Mouse (Mus musculus): Measurements from ENCODE around the gene Hist1h3c. TPM values are rescaled to one million over a fixed set of nuclear protein-coding genes. Genes with fewer than 3 reads are reported as not detected.
A peak's percentile ranks its signal among the peaks of the same experiment; 100 is the strongest.

The Hist1h3c gene
- polyA plus RNA-seq, 1 experiment, result 3.6 TPM

DNA sequence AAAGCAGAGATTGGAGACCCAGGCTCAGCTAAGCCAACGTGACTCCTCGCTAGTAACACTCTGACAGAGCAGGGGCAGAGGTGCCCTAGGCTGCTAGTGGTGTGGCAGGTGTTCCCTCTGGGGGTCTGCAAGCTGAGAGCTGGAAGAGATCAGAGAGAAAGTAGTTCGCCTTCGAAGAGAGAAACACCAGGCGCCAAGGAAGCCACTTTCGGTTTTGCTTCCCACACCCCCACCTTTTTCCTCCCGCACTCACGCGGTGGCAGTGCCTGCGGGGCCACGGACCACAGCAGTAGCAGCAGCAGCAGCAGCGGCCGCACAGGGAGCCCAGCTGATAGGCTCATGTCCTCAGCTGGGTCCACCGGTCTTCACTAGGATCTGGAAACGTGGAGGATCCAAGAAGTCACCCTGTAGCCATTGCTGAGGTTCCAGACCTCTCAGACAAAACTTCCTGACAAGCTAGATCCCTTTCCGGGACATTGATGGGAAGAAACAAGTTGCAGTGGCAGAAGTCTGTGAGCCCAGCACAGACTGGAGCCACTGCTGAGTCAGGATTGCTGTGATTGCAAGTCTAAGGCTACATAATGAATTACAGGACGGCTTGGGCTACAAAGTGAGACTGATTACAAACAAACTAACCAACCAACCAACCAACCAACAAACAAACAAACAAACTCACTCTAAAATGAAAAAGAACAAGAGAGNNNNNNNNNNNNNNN is 34.9 kb downstream of the Hist1h3c start, which contains the start of gene Hfe:
Hfe (minus strand) TSS at position 481 of the 716 bp plus-strand sequence.
- Histone ChIP-seq H3K4me1 (ENCODE audit: control insufficient read depth, insufficient read depth, low read length) (no peaks in the 10 kb centered on the region), H3K9me3 (replicated peaks; ENCODE audit: control insufficient read depth, insufficient read depth, low read length, poor library complexity, severe bottlenecking) (no peaks in the 10 kb centered on the region), H3K36me3 (ENCODE audit: control insufficient read depth, insufficient read depth, low read length, poor library complexity, severe bottlenecking) (no peaks in the 10 kb centered on the region), H3K27me3 (ENCODE audit: control insufficient read depth, insufficient read depth, low read length, poor library complexity, severe bottlenecking) (peaks cover 4% of the 10 kb centered on the region; the same call in 1 of the 2 replicates), H3K9ac (ENCODE audit: low read depth, poor library complexity, severe bottlenecking) (peak within 1 kb of the TSS; percentile 24; the same call in 1 of the 2 replicates), H3K27ac (ENCODE audit: insufficient read depth, low read length) (no peak within 1 kb of the TSS), H3K4me3 (ENCODE audit: low read depth, low read length) (peak within 1 kb of the TSS; percentile 10; the same call in 1 of the 2 replicates)
- TF ChIP-seq POLR2A (IDR thresholded peaks at IDR 0.05; ENCODE audit: insufficient read depth, low read length) (no peak), EP300 (IDR thresholded peaks at IDR 0.05; ENCODE audit: insufficient read depth, low read depth, low read length) (no peak), CTCF (IDR thresholded peaks at IDR 0.05; ENCODE audit: low read depth, low read length) (no peak)

DNA sequence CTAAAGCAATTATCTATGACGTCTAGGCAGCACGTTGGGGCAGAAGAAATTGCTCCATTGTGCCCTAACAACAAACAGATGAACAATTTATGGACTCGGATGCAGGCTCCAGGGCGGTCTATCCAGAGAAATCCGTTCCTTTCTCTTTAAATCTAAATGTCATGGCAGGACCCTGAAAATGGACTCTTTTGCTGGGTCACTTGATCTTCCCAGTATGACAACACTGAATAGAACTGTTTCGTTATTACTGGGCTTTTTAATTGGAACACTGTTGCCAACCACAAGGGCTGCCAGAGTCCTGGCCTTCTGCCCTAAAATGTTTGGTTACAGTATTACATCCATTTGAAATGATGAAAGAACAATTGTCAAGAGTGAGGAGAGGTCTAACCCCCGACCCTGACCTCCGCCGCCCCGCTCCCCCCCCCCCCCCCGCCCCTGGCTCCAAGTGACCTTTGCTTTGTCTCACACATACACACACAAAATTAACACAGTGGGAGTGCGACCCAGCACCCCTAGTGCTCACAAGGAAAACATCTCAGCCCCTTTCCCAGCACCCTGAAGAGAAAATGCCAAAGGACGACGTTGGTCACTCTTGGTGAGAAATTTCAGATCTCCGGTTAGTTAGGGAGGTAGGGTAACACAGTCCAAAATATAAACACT is 35.6 kb downstream of the Hist1h3c start:
- H3K36me3 ChIP-seq (ENCODE audit: control insufficient read depth, insufficient read depth, low read length, poor library complexity, severe bottlenecking), result no peaks in the 10 kb centered on the region
- peaks cover 4% of the 10 kb centered on the region; the same call in 1 of the 2 replicates for H3K27me3 ChIP-seq (ENCODE audit: control insufficient read depth, insufficient read depth, low read length, poor library complexity, severe bottlenecking)
- H3K9ac ChIP-seq (ENCODE audit: low read depth, poor library complexity, severe bottlenecking), result peak overlapping the region; percentile 24; the same call in 1 of the 2 replicates
- H3K27ac ChIP-seq (ENCODE audit: insufficient read depth, low read length), result no peak overlapping the region
- H3K4me3 ChIP-seq (ENCODE audit: low read depth, low read length), result peak overlapping the region; percentile 10; the same call in 1 of the 2 replicates
- TF ChIP-seq EP300 (IDR thresholded peaks at IDR 0.05; ENCODE audit: insufficient read depth, low read depth, low read length) (no peak), CTCF (IDR thresholded peaks at IDR 0.05; ENCODE audit: low read depth, low read length) (no peak), POLR2A (IDR thresholded peaks at IDR 0.05; ENCODE audit: insufficient read depth, low read length) (no peak)
- no peaks in the 10 kb centered on the region for H3K4me1 ChIP-seq (ENCODE audit: control insufficient read depth, insufficient read depth, low read length)
- no peaks in the 10 kb centered on the region for H3K9me3 ChIP-seq (replicated peaks; ENCODE audit: control insufficient read depth, insufficient read depth, low read length, poor library complexity, severe bottlenecking)

DNA sequence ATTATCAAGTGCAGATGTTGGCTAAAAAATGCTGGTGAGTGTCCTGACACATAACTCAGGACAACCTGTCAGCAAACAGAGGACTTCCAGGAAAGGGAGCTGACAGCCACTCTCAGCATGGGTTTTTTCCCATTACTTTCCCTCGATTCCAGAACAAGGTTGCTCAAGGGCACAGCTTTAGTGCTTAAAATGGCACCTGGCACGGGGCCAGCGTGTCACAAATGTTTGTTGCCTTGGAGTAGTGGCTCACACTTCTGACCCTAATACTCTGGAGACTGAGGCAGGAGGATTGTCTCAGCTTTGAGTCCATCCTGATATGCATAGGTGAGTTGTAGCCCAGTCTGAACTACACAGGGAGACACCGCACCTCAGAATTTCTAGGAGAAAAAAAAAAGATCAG is 36.7 kb downstream of the Hist1h3c start:
- H3K36me3 ChIP-seq (ENCODE audit: control insufficient read depth, insufficient read depth, low read length, poor library complexity, severe bottlenecking), result no peaks in the 10 kb centered on the region
- peaks cover 4% of the 10 kb centered on the region; the same call in 1 of the 2 replicates for H3K27me3 ChIP-seq (ENCODE audit: control insufficient read depth, insufficient read depth, low read length, poor library complexity, severe bottlenecking)
- H3K9ac ChIP-seq (ENCODE audit: low read depth, poor library complexity, severe bottlenecking), result no peak overlapping the region
- H3K27ac ChIP-seq (ENCODE audit: insufficient read depth, low read length), result no peak overlapping the region
- no peaks in the 10 kb centered on the region for H3K9me3 ChIP-seq (replicated peaks; ENCODE audit: control insufficient read depth, insufficient read depth, low read length, poor library complexity, severe bottlenecking)
- H3K4me1 ChIP-seq (ENCODE audit: control insufficient read depth, insufficient read depth, low read length), result no peaks in the 10 kb centered on the region
- TF ChIP-seq EP300 (IDR thresholded peaks at IDR 0.05; ENCODE audit: insufficient read depth, low read depth, low read length) (no peak), POLR2A (IDR thresholded peaks at IDR 0.05; ENCODE audit: insufficient read depth, low read length) (no peak), CTCF (IDR thresholded peaks at IDR 0.05; ENCODE audit: low read depth, low read length) (no peak)
- H3K4me3 ChIP-seq (ENCODE audit: low read depth, low read length), result no peak overlapping the region

DNA sequence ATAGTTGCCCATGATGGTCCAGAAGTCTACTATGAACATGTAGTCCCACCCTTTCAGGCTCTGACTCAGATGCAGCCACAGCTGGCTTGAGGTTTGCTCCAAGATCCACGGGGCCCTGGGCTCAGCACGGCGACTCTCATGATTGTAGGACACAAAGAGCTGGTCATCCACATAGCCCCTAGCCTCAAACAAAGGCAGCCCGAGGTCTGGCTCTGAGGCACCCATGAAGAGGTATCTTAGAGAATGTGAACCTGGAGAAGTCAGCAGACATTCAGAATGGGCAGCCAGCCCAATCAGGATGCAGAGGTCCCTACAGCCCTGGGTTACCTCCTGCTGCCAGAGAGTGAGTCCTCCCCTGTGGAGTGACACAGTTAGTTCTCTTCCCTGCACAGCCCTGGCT is 37.4 kb downstream of the Hist1h3c start:
- Histone ChIP-seq H3K36me3 (ENCODE audit: control insufficient read depth, insufficient read depth, low read length, poor library complexity, severe bottlenecking) (no peaks in the 10 kb centered on the region), H3K4me3 (ENCODE audit: low read depth, low read length) (no peak overlapping the region), H3K27me3 (ENCODE audit: control insufficient read depth, insufficient read depth, low read length, poor library complexity, severe bottlenecking) (peaks cover 4% of the 10 kb centered on the region; the same call in 1 of the 2 replicates), H3K9me3 (replicated peaks; ENCODE audit: control insufficient read depth, insufficient read depth, low read length, poor library complexity, severe bottlenecking) (no peaks in the 10 kb centered on the region), H3K27ac (ENCODE audit: insufficient read depth, low read length) (no peak overlapping the region), H3K9ac (ENCODE audit: low read depth, poor library complexity, severe bottlenecking) (no peak overlapping the region), H3K4me1 (ENCODE audit: control insufficient read depth, insufficient read depth, low read length) (no peaks in the 10 kb centered on the region)
- TF ChIP-seq EP300 (IDR thresholded peaks at IDR 0.05; ENCODE audit: insufficient read depth, low read depth, low read length), result no peak
- no peak for TF ChIP-seq CTCF (IDR thresholded peaks at IDR 0.05; ENCODE audit: low read depth, low read length)
- no peak for TF ChIP-seq POLR2A (IDR thresholded peaks at IDR 0.05; ENCODE audit: insufficient read depth, low read length)

DNA sequence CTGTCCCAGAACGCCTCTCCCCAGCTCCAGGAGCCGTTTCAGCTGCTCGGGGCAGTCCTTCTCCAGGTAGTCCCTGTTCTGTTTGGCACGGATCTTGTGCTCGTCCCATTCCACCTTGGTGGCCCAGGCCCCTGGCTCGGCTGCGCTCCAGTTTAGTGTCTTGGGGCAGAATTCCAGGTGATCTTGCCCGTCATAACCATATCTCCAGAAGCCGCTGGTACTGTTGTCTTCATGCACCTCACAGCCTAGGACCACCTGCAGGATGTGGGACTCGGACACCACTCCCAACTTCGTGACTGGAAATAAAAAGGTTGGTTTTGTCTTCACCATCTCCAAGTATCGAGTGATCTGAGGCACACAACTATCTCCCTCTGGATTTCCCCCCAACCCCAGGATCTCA is 38.6 kb downstream of the Hist1h3c start:
- TF ChIP-seq POLR2A (IDR thresholded peaks at IDR 0.05; ENCODE audit: insufficient read depth, low read length), result no peak
- TF ChIP-seq EP300 (IDR thresholded peaks at IDR 0.05; ENCODE audit: insufficient read depth, low read depth, low read length), result no peak
- TF ChIP-seq CTCF (IDR thresholded peaks at IDR 0.05; ENCODE audit: low read depth, low read length), result no peak
- Histone ChIP-seq H3K36me3 (ENCODE audit: control insufficient read depth, insufficient read depth, low read length, poor library complexity, severe bottlenecking) (no peaks in the 10 kb centered on the region), H3K4me1 (ENCODE audit: control insufficient read depth, insufficient read depth, low read length) (no peaks in the 10 kb centered on the region), H3K9me3 (replicated peaks; ENCODE audit: control insufficient read depth, insufficient read depth, low read length, poor library complexity, severe bottlenecking) (no peaks in the 10 kb centered on the region), H3K27ac (ENCODE audit: insufficient read depth, low read length) (no peak overlapping the region), H3K27me3 (ENCODE audit: control insufficient read depth, insufficient read depth, low read length, poor library complexity, severe bottlenecking) (peaks cover 4% of the 10 kb centered on the region; the same call in 1 of the 2 replicates), H3K9ac (ENCODE audit: low read depth, poor library complexity, severe bottlenecking) (no peak overlapping the region), H3K4me3 (ENCODE audit: low read depth, low read length) (no peak overlapping the region)
